Mouse (Mus musculus): ENCODE data around the gene Cdk6. TPM values are rescaled to one million over a fixed set of nuclear protein-coding genes. Genes with fewer than 3 reads are reported as not detected.

Gene Cdk6
- polyA plus RNA-seq, 1 experiment = 8.9 TPM

DNA sequence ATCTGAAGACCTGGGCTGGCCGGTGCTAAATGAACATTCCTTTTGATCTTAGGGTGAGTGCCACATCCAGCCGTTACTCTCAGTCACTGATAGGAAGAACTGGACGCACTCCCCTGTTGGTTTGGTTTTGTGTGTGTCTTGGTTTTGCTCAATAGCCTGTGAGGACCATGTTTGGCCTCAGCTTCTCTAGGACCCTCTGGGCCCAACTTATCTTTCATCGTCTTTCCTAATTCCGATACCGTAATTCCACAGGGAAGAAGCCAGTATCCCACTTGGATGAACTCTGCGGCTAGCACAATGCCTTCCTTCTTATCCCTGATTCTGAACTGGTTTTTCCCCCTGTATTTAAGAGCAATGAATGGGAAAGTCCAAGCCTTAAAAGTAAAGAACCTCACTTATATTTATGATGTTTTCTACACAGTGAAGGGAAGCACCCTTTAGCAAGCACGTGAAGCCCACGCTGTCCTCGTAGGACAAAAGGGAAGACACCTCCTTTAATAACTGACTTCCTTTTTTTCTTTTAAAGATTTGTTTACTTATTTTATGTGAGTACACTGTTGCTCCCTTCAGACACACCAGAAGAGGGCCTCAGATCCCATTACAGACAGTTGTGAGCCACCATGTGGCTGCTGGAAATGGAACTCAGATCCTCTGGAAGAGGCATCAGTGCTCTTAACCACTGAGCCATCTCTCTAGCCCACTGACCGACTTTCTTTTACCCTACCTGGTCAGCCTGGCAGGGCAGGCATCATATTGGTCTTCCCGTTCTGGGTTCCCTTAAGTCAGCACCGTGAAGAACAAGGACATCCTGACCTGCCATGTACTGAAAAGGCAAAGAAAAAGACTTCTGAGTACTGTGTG is 151.7 kb downstream of the Cdk6 start:
- Histone ChIP-seq H3K36me3 (ENCODE audit: control insufficient read depth, insufficient read depth) (no peaks in the 10 kb centered on the region), H3K4me3 (no peak overlapping the region), H3K27me3 (ENCODE audit: control insufficient read depth, insufficient read depth, insufficient read length) (no peaks in the 10 kb centered on the region), H3K79me2 (ENCODE audit: control insufficient read depth, insufficient read depth) (no peaks in the 10 kb centered on the region), H3K4me2 (ENCODE audit: low read depth) (no peak overlapping the region), H3ac (ENCODE audit: control insufficient read depth, insufficient read length) (no peak overlapping the region)
- TF ChIP-seq TCF12 (IDR thresholded peaks at IDR 0.05; ENCODE audit: insufficient read depth, poor library complexity, severe bottlenecking) (no peak), MAX (IDR thresholded peaks at IDR 0.05; ENCODE audit: low read depth) (no peak), TCF3 (IDR thresholded peaks at IDR 0.05; ENCODE audit: insufficient read length, low read depth) (no peak), CEBPB (IDR thresholded peaks at IDR 0.05; ENCODE audit: insufficient read depth, poor library complexity, severe bottlenecking) (no peak), MYOG (IDR thresholded peaks at IDR 0.05; ENCODE audit: control insufficient read depth in 1 of 3, insufficient read depth in 1 of 3, insufficient read length in 2 of 3, low read depth in 2 of 3) (no peak), POLR2A (IDR thresholded peaks at IDR 0.05; ENCODE audit: insufficient read length, low read depth) (no peak), E2F4 (IDR thresholded peaks at IDR 0.05; ENCODE audit: insufficient read depth) (no peak), USF1 (IDR thresholded peaks at IDR 0.05; ENCODE audit: low read depth) (no peak), SRF (IDR thresholded peaks at IDR 0.05; ENCODE audit: control insufficient read depth, insufficient read length, low read depth) (no peak), MYOD1 (IDR thresholded peaks at IDR 0.05; ENCODE audit: control insufficient read depth in 1 of 3, insufficient read length in 2 of 3, low read depth in 2 of 3) (no peak), REST (IDR thresholded peaks at IDR 0.05; ENCODE audit: insufficient read depth, insufficient read length) (no peak), POLR2AphosphoS2 (IDR thresholded peaks at IDR 0.05; ENCODE audit: insufficient read length, low read depth) (no peak)

DNA sequence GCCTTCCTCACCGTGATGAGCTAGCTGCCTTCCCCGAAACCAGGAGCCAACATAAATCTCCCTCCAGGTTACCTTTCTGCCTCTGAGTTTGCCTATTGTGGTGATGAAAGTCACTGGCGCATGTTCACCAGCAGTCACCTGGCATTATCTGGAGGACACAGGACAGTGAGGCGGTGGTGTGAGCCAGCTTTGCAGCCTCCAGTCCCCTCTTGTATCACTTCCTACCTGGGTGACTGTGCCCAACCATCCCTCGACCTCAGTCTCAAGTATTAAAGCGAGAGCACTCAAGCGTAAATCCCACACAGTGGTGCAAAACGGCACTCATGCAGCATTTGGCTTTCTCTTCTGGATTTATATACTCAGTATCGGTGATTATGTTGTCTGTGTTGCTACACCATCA is 152.7 kb downstream of the Cdk6 start:
- Histone ChIP-seq H3ac (ENCODE audit: control insufficient read depth, insufficient read length) (no peak overlapping the region), H3K36me3 (ENCODE audit: control insufficient read depth, insufficient read depth) (no peaks in the 10 kb centered on the region), H3K79me2 (ENCODE audit: control insufficient read depth, insufficient read depth) (no peaks in the 10 kb centered on the region), H3K27me3 (ENCODE audit: control insufficient read depth, insufficient read depth, insufficient read length) (no peaks in the 10 kb centered on the region), H3K4me2 (ENCODE audit: low read depth) (peak overlapping the region; percentile 62), H3K4me3 (no peak overlapping the region)
- TF ChIP-seq E2F4 (IDR thresholded peaks at IDR 0.05; ENCODE audit: insufficient read depth) (no peak), CEBPB (IDR thresholded peaks at IDR 0.05; ENCODE audit: insufficient read depth, poor library complexity, severe bottlenecking) (no peak), POLR2A (IDR thresholded peaks at IDR 0.05; ENCODE audit: insufficient read length, low read depth) (no peak), SRF (IDR thresholded peaks at IDR 0.05; ENCODE audit: control insufficient read depth, insufficient read length, low read depth) (no peak), REST (IDR thresholded peaks at IDR 0.05; ENCODE audit: insufficient read depth, insufficient read length) (no peak), USF1 (IDR thresholded peaks at IDR 0.05; ENCODE audit: low read depth) (no peak), MYOD1 (IDR thresholded peaks at IDR 0.05; ENCODE audit: control insufficient read depth in 1 of 3, insufficient read length in 2 of 3, low read depth in 2 of 3) (no peak), MYOG (IDR thresholded peaks at IDR 0.05; ENCODE audit: control insufficient read depth in 1 of 3, insufficient read depth in 1 of 3, insufficient read length in 2 of 3, low read depth in 2 of 3) (no peak), TCF3 (IDR thresholded peaks at IDR 0.05; ENCODE audit: insufficient read length, low read depth) (no peak), MAX (IDR thresholded peaks at IDR 0.05; ENCODE audit: low read depth) (no peak), POLR2AphosphoS2 (IDR thresholded peaks at IDR 0.05; ENCODE audit: insufficient read length, low read depth) (no peak), TCF12 (IDR thresholded peaks at IDR 0.05; ENCODE audit: insufficient read depth, poor library complexity, severe bottlenecking) (no peak)

DNA sequence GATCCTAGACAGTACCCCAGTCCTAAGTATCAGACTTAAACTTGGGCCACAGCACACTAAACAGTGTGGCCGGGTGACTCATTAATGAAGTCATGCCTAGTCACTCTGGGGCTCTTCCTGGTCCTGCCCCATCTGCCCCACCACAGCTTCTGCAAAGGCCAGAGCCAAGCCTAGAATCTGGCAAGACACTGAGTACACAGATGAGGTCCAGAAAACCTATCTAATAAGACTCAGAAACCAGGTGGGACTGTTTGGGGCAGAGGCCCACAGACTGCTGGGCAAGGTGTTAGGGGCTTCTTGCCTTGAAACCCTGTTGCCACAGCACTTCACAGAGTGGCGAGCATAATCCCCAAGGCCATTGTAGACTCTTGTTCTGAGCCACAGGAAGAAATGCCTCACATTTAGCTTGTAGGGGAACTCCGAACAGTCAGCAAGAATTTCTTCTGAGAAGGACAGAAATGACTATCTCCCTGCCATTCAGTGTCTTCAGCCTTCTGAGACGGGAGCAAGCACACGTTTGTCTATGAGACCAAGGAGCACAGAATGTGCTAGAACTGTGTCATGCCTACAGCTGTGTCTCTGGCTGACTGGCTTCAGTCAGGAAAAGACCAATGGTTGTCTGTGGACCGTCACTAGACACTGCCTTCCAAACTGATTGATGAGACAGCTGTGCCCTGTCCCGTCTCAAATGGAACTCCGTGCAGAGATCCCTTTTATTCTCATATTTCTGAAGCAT is 153.3 kb downstream of the Cdk6 start:
- TF ChIP-seq CEBPB (IDR thresholded peaks at IDR 0.05; ENCODE audit: insufficient read depth, poor library complexity, severe bottlenecking) (no peak), TCF12 (IDR thresholded peaks at IDR 0.05; ENCODE audit: insufficient read depth, poor library complexity, severe bottlenecking) (peak; percentile 37), MYOG (IDR thresholded peaks at IDR 0.05; ENCODE audit: control insufficient read depth in 1 of 3, insufficient read depth in 1 of 3, insufficient read length in 2 of 3, low read depth in 2 of 3) (peak in 1 of 3 experiments; percentile 14), MAX (IDR thresholded peaks at IDR 0.05; ENCODE audit: low read depth) (no peak), TCF3 (IDR thresholded peaks at IDR 0.05; ENCODE audit: insufficient read length, low read depth) (peak; percentile 56), MYOD1 (IDR thresholded peaks at IDR 0.05; ENCODE audit: control insufficient read depth in 1 of 3, insufficient read length in 2 of 3, low read depth in 2 of 3) (peak; percentile 61 to 76 (median 67)), SRF (IDR thresholded peaks at IDR 0.05; ENCODE audit: control insufficient read depth, insufficient read length, low read depth) (no peak), POLR2A (IDR thresholded peaks at IDR 0.05; ENCODE audit: insufficient read length, low read depth) (no peak)
- Histone ChIP-seq H3K36me3 (ENCODE audit: control insufficient read depth, insufficient read depth) (no peaks in the 10 kb centered on the region), H3K27me3 (ENCODE audit: control insufficient read depth, insufficient read depth, insufficient read length) (no peaks in the 10 kb centered on the region), H3K4me3 (no peak overlapping the region), H3K4me2 (ENCODE audit: low read depth) (peak overlapping the region; percentile 62), H3K79me2 (ENCODE audit: control insufficient read depth, insufficient read depth) (no peaks in the 10 kb centered on the region), H3ac (ENCODE audit: control insufficient read depth, insufficient read length) (no peak overlapping the region)

DNA sequence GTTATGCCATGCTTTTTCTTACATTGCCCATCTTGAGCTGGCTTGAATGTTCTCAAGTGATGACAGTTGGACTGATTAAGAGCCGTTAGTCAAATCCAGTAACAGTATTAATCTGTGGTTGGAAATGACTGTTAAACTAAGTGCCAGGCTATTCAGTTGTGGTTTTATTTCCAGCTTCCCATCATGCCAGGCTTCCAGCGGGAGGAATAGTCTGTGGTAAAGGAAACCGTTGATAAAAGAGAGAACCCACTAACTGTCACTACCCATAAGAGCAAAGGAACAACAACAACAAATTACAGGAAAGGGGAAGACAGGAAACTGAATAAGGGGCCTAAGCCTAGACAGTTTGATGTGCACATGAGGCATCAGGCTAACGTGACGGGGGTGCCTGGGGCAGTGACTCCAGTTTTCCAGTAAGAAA is 156.2 kb downstream of the Cdk6 start:
- TF ChIP-seq CEBPB (IDR thresholded peaks at IDR 0.05; ENCODE audit: insufficient read depth, poor library complexity, severe bottlenecking) (no peak), POLR2AphosphoS2 (IDR thresholded peaks at IDR 0.05; ENCODE audit: insufficient read length, low read depth) (no peak), MYOD1 (IDR thresholded peaks at IDR 0.05; ENCODE audit: control insufficient read depth in 1 of 3, insufficient read length in 2 of 3, low read depth in 2 of 3) (no peak), MYOG (IDR thresholded peaks at IDR 0.05; ENCODE audit: control insufficient read depth in 1 of 3, insufficient read depth in 1 of 3, insufficient read length in 2 of 3, low read depth in 2 of 3) (no peak), TCF12 (IDR thresholded peaks at IDR 0.05; ENCODE audit: insufficient read depth, poor library complexity, severe bottlenecking) (no peak), SRF (IDR thresholded peaks at IDR 0.05; ENCODE audit: control insufficient read depth, insufficient read length, low read depth) (no peak)
- Histone ChIP-seq H3K4me2 (ENCODE audit: low read depth) (peak overlapping the region; percentile 77), H3K36me3 (ENCODE audit: control insufficient read depth, insufficient read depth) (no peaks in the 10 kb centered on the region), H3ac (ENCODE audit: control insufficient read depth, insufficient read length) (no peak overlapping the region), H3K79me2 (ENCODE audit: control insufficient read depth, insufficient read depth) (no peaks in the 10 kb centered on the region), H3K27me3 (ENCODE audit: control insufficient read depth, insufficient read depth, insufficient read length) (no peaks in the 10 kb centered on the region), H3K4me3 (no peak overlapping the region)

Data from myocyte (in vitro differentiated cells).